Mouse (Mus musculus) thymus, postnatal 10 days (tissue): ENCODE data around the gene Anxa9.

Experiments used
- DNase-seq, 2 experiments: peaks; one replicate each; pipeline ENCODE4 v3.0.0; 2021; ENCODE audit warnings: low spot score in 2 of 2

Gene Anxa9

GRCm38 (mm10) chr3:95284062-95284461 lies 22.9 kb downstream of the Anxa9 start:
- DNase-seq: no peak

- DNase-seq: no peak
Observed at GRCm38 (mm10) chr3:95283589-95283941, 23.4 kb downstream of the Anxa9 start.

- DNase-seq: peak; percentile 44 to 49
Observed at GRCm38 (mm10) chr3:95282865-95283588, 23.9 kb downstream of the Anxa9 start.

GRCm38 (mm10) chr3:95282381-95282864 lies 24.6 kb downstream of the Anxa9 start:
- DNase-seq: peak; percentile 52 to 54

- peak; percentile 99 for DNase-seq
Observed at GRCm38 (mm10) chr3:95281216-95282126, 25.5 kb downstream of the Anxa9 start, which contains the start of the genes Mindy1 and Prune1. TSS of gene Mindy1 (plus strand) at chr3:95281345. TSS of gene Prune1 (minus strand) at chr3:95282076.

GRCm38 (mm10) chr3:95280747-95281146 lies 26.2 kb downstream of the Anxa9 start:
- DNase-seq: no peak

- no peak for DNase-seq
Observed at GRCm38 (mm10) chr3:95277149-95277551, 29.8 kb downstream of the Anxa9 start.

GRCm38 (mm10) chr3:95276428-95276934 lies 30.5 kb downstream of the Anxa9 start:
- DNase-seq: no peak

- no peak for DNase-seq
Observed at GRCm38 (mm10) chr3:95275161-95275560, 31.8 kb downstream of the Anxa9 start.

GRCm38 (mm10) chr3:95274453-95274852 lies 32.5 kb downstream of the Anxa9 start:
- DNase-seq: no peak

- no peak for DNase-seq
Observed at GRCm38 (mm10) chr3:95273471-95273870, 33.5 kb downstream of the Anxa9 start.

- DNase-seq: no peak
Observed at GRCm38 (mm10) chr3:95270766-95271364, 36.1 kb downstream of the Anxa9 start.

GRCm38 (mm10) chr3:95269789-95270188 lies 37.2 kb downstream of the Anxa9 start:
- DNase-seq: no peak

GRCm38 (mm10) chr3:95267855-95268254 lies 39.1 kb downstream of the Anxa9 start:
- no peak for DNase-seq

- no peak for DNase-seq
Observed at GRCm38 (mm10) chr3:95266052-95266451, 40.9 kb downstream of the Anxa9 start.

GRCm38 (mm10) chr3:95264724-95265123 lies 42.3 kb downstream of the Anxa9 start:
- DNase-seq: no peak

- peak; percentile 70 to 86 for DNase-seq
Observed at GRCm38 (mm10) chr3:95263089-95263739, 43.8 kb downstream of the Anxa9 start.

- no peak for DNase-seq
Observed at GRCm38 (mm10) chr3:95261975-95262374, 45.0 kb downstream of the Anxa9 start.

- DNase-seq: no peak
Observed at GRCm38 (mm10) chr3:95256931-95257330, 50.0 kb downstream of the Anxa9 start.

GRCm38 (mm10) chr3:95250783-95251424 lies 56.1 kb downstream of the Anxa9 start, which contains the start of gene Bnipl:
TSS of gene Bnipl (minus strand) at chr3:95251193.
- DNase-seq: no peak

GRCm38 (mm10) chr3:95250361-95250760 lies 56.6 kb downstream of the Anxa9 start:
- no peak for DNase-seq
